Mouse (Mus musculus): Measurements from ENCODE around the gene Dop1a. TPM values are rescaled to one million over a fixed set of nuclear protein-coding genes. Genes with fewer than 3 reads are reported as not detected.

Dop1a gene
- polyA plus RNA-seq, 1 experiment from 2014 or later, result 4.9 TPM

GRCm38 (mm10) chr9:86550717-86551116 is 83.8 kb downstream of the Dop1a start:
- peaks cover 38% of the 10 kb centered on the region for H3K36me3 ChIP-seq (replicated peaks; ENCODE audit: insufficient read depth, low read length)
- WGBS (ENCODE audit: insufficient replicate concordance), result 81% methylated on average over 3 of the region's 3 CpGs
- no peaks in the 10 kb centered on the region for H3K9me3 ChIP-seq (ENCODE audit: low read length)
- H3K4me2 ChIP-seq (ENCODE audit: low read depth, low read length), result no peak overlapping the region
- TF ChIP-seq EP300 (IDR thresholded peaks at IDR 0.05; ENCODE audit: low read depth), result no peak
- no peak for TF ChIP-seq CTCF (IDR thresholded peaks at IDR 0.05; ENCODE audit: low read depth)
- no peak overlapping the region for H3K9ac ChIP-seq (replicated peaks)
- DNase-seq (no peak), ATAC-seq (no peak)
- no peak overlapping the region for H3K27ac ChIP-seq (ENCODE audit: low read depth)
- H3K4me3 ChIP-seq (ENCODE audit: low read depth, low read length), result no peak overlapping the region
- no peaks in the 10 kb centered on the region for H3K27me3 ChIP-seq (ENCODE audit: insufficient read depth, low read length)
- H3K4me1 ChIP-seq (ENCODE audit: insufficient read depth), result no peaks in the 10 kb centered on the region

- Histone ChIP-seq H3K4me3 (ENCODE audit: low read depth, low read length) (no peak overlapping the region), H3K27ac (ENCODE audit: low read depth) (no peak overlapping the region), H3K9ac (replicated peaks) (no peak overlapping the region), H3K27me3 (ENCODE audit: insufficient read depth, low read length) (no peaks in the 10 kb centered on the region), H3K4me1 (ENCODE audit: insufficient read depth) (no peaks in the 10 kb centered on the region), H3K4me2 (ENCODE audit: low read depth, low read length) (no peak overlapping the region), H3K9me3 (ENCODE audit: low read length) (no peaks in the 10 kb centered on the region), H3K36me3 (replicated peaks; ENCODE audit: insufficient read depth, low read length) (peaks cover 49% of the 10 kb centered on the region)
- TF ChIP-seq CTCF (IDR thresholded peaks at IDR 0.05; ENCODE audit: low read depth) (no peak), EP300 (IDR thresholded peaks at IDR 0.05; ENCODE audit: low read depth) (no peak)
- WGBS (ENCODE audit: insufficient replicate concordance), result 84% methylated on average over 9 of the region's 9 CpGs
- ATAC-seq, result no peak
- DNase-seq, result no peak
Observed at GRCm38 (mm10) chr9:86553886-86554285, 86.9 kb downstream of the Dop1a start.

GRCm38 (mm10) chr9:86554641-86555040 is 87.7 kb downstream of the Dop1a start:
- H3K27ac ChIP-seq (ENCODE audit: low read depth), result no peak overlapping the region
- no peak overlapping the region for H3K9ac ChIP-seq (replicated peaks)
- no peak for TF ChIP-seq CTCF (IDR thresholded peaks at IDR 0.05; ENCODE audit: low read depth)
- TF ChIP-seq EP300 (IDR thresholded peaks at IDR 0.05; ENCODE audit: low read depth), result no peak
- DNase-seq, result no peak
- peaks cover 50% of the 10 kb centered on the region for H3K36me3 ChIP-seq (replicated peaks; ENCODE audit: insufficient read depth, low read length)
- no peak overlapping the region for H3K4me2 ChIP-seq (ENCODE audit: low read depth, low read length)
- no peak for ATAC-seq
- 86% methylated on average over 4 of the region's 4 CpGs for WGBS (ENCODE audit: insufficient replicate concordance)
- H3K9me3 ChIP-seq (ENCODE audit: low read length), result no peaks in the 10 kb centered on the region
- no peaks in the 10 kb centered on the region for H3K4me1 ChIP-seq (ENCODE audit: insufficient read depth)
- no peak overlapping the region for H3K4me3 ChIP-seq (ENCODE audit: low read depth, low read length)
- no peaks in the 10 kb centered on the region for H3K27me3 ChIP-seq (ENCODE audit: insufficient read depth, low read length)

- ATAC-seq, result no peak
- Histone ChIP-seq H3K36me3 (replicated peaks; ENCODE audit: insufficient read depth, low read length) (peaks cover 50% of the 10 kb centered on the region), H3K9me3 (ENCODE audit: low read length) (no peaks in the 10 kb centered on the region), H3K4me1 (ENCODE audit: insufficient read depth) (no peaks in the 10 kb centered on the region), H3K27me3 (ENCODE audit: insufficient read depth, low read length) (no peaks in the 10 kb centered on the region), H3K4me2 (ENCODE audit: low read depth, low read length) (no peak overlapping the region), H3K9ac (replicated peaks) (no peak overlapping the region), H3K4me3 (ENCODE audit: low read depth, low read length) (no peak overlapping the region), H3K27ac (ENCODE audit: low read depth) (no peak overlapping the region)
- WGBS (ENCODE audit: insufficient replicate concordance), result 70% methylated on average over 3 of the region's 3 CpGs
- DNase-seq, result no peak
- no peak for TF ChIP-seq EP300 (IDR thresholded peaks at IDR 0.05; ENCODE audit: low read depth)
- TF ChIP-seq CTCF (IDR thresholded peaks at IDR 0.05; ENCODE audit: low read depth), result no peak
Observed at GRCm38 (mm10) chr9:86560543-86560942, 93.6 kb downstream of the Dop1a start.

GRCm38 (mm10) chr9:86569314-86569910 is 102.5 kb downstream of the Dop1a start:
- TF ChIP-seq EP300 (IDR thresholded peaks at IDR 0.05; ENCODE audit: low read depth) (no peak), CTCF (IDR thresholded peaks at IDR 0.05; ENCODE audit: low read depth) (no peak)
- Histone ChIP-seq H3K9me3 (ENCODE audit: low read length) (no peaks in the 10 kb centered on the region), H3K27me3 (ENCODE audit: insufficient read depth, low read length) (no peaks in the 10 kb centered on the region), H3K4me3 (ENCODE audit: low read depth, low read length) (no peak overlapping the region), H3K27ac (ENCODE audit: low read depth) (no peak overlapping the region), H3K4me1 (ENCODE audit: insufficient read depth) (peaks cover 19% of the 10 kb centered on the region), H3K9ac (replicated peaks) (no peak overlapping the region), H3K36me3 (replicated peaks; ENCODE audit: insufficient read depth, low read length) (peaks cover 15% of the 10 kb centered on the region; the same call in 1 of the 2 replicates), H3K4me2 (ENCODE audit: low read depth, low read length) (0 out of 2 replicates have a peak overlapping the region, but pooled peaks have one; percentile 2)
- WGBS (ENCODE audit: insufficient replicate concordance), result 61% methylated on average over 3 of the region's 3 CpGs
- DNase-seq, result no peak
- ATAC-seq, result no peak

DNA sequence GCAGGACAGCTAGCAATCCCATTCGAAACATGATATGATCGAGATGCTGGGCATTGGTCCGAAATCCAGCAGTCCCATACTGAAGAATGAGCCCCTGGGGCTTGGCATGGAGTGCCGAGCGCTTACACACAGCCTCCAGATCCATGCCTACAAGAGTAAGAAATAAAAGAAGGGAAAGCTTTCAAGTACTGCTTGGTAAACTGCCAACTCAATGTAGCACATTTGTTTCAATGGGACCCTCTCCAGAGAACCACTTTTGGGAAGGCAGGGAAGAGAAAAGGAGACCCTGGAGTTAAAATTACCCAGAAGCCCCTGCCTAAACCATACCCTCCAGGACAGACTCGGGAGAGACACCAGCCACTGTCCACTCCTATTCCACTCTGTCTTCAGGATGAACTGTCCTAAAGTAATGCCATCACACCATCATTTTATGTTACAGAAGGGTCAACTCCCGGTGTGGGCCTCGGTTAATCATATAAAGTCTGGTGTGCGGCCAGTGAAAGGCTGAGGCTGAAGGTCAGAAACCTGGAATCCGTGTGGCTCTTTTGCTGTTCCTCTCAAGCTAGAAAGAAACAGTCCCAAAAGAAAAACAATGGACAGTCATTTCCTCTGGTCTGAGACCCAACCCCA is 103.4 kb downstream of the Dop1a start:
- DNase-seq (no peak), ATAC-seq (no peak)
- TF ChIP-seq CTCF (IDR thresholded peaks at IDR 0.05; ENCODE audit: low read depth) (no peak), EP300 (IDR thresholded peaks at IDR 0.05; ENCODE audit: low read depth) (no peak)
- Histone ChIP-seq H3K27me3 (ENCODE audit: insufficient read depth, low read length) (no peaks in the 10 kb centered on the region), H3K4me2 (ENCODE audit: low read depth, low read length) (peak overlapping the region; percentile 98), H3K9ac (replicated peaks) (peak overlapping the region; percentile 11; the same call in 1 of the 2 replicates), H3K27ac (ENCODE audit: low read depth) (peak overlapping the region; percentile 79; the same call in 1 of the 2 replicates), H3K9me3 (ENCODE audit: low read length) (no peaks in the 10 kb centered on the region), H3K4me3 (ENCODE audit: low read depth, low read length) (peak overlapping the region; percentile 64), H3K36me3 (replicated peaks; ENCODE audit: insufficient read depth, low read length) (peaks cover 9% of the 10 kb centered on the region; the same call in 1 of the 2 replicates), H3K4me1 (ENCODE audit: insufficient read depth) (peaks cover 19% of the 10 kb centered on the region)
- WGBS (ENCODE audit: insufficient replicate concordance), result 65% methylated on average over 10 of the region's 10 CpGs
